Mouse (Mus musculus) testis, adult 2 months (tissue): ENCODE measurements at regions not wholly inside any gene's neighbourhood (a gene's known extent, or its start where the extent isn't known, plus 50 kb on each side); places are given as distances from the start of the nearest gene placed in this dataset.

ENCODE experiments used
- CTCF ChIP-seq: fragments of 200-500 bp; IDR thresholded peaks from 2 replicates; pipeline ENCODE4 v1.5.1; 2012; ENCODE audit warnings: low read depth, mild to moderate bottlenecking, inconsistent platforms, low read length, moderate library complexity; ENCODE audit not compliant: control insufficient read depth, insufficient read depth, insufficient replicate concordance
- POLR2A ChIP-seq: fragments of 200-500 bp; IDR thresholded peaks from 2 replicates; pipeline ENCODE4 v1.6.1; 2012; ENCODE audit warnings: low read depth, mild to moderate bottlenecking, inconsistent platforms, low read length, moderate library complexity; ENCODE audit not compliant: control insufficient read depth

GRCm38 (mm10) chr8:89833715-89834114 is 514.4 kb downstream of the Tox3 start:
- TF ChIP-seq CTCF (no peak), POLR2A (no peak)
